Mouse (Mus musculus) lung, postnatal 36 days (tissue): ENCODE data around the gene Eif4e2.

Source experiments
- DNase-seq: peaks from one replicate; pipeline ENCODE4 v3.0.0; 2022; ENCODE audit warnings: mixed read lengths

Eif4e2 gene

GRCm38 (mm10) chr1:87264134-87265006 is 50.7 kb downstream of the Eif4e2 start, which contains the start of gene Efhd1:
Gene Efhd1 (plus strand): TSS chr1:87264363.
- peak; percentile 22 for DNase-seq

- no peak for DNase-seq
Measured at GRCm38 (mm10) chr1:87265200-87265599, 51.5 kb downstream of the Eif4e2 start.

- no peak for DNase-seq
Measured at GRCm38 (mm10) chr1:87266296-87267090, 52.8 kb downstream of the Eif4e2 start.

GRCm38 (mm10) chr1:87270204-87270603 is 56.5 kb downstream of the Eif4e2 start:
- no peak for DNase-seq

GRCm38 (mm10) chr1:87270641-87271467 is 57.1 kb downstream of the Eif4e2 start:
- DNase-seq, result no peak

GRCm38 (mm10) chr1:87271596-87271995 is 57.9 kb downstream of the Eif4e2 start:
- DNase-seq, result no peak

GRCm38 (mm10) chr1:87272462-87272861 is 58.7 kb downstream of the Eif4e2 start:
- no peak for DNase-seq

- DNase-seq, result no peak
Measured at GRCm38 (mm10) chr1:87273514-87273942, 59.8 kb downstream of the Eif4e2 start.

- no peak for DNase-seq
Measured at GRCm38 (mm10) chr1:87274134-87274533, 60.4 kb downstream of the Eif4e2 start.

- DNase-seq, result no peak
Measured at GRCm38 (mm10) chr1:87275151-87275550, 61.4 kb downstream of the Eif4e2 start.

- DNase-seq, result no peak
Measured at GRCm38 (mm10) chr1:87276056-87276455, 62.3 kb downstream of the Eif4e2 start.

- no peak for DNase-seq
Measured at GRCm38 (mm10) chr1:87280281-87280680, 66.6 kb downstream of the Eif4e2 start.

- DNase-seq, result no peak
Measured at GRCm38 (mm10) chr1:87281599-87282412, 68.1 kb downstream of the Eif4e2 start.

- DNase-seq, result no peak
Measured at GRCm38 (mm10) chr1:87282413-87282788, 68.7 kb downstream of the Eif4e2 start.

- no peak for DNase-seq
Measured at GRCm38 (mm10) chr1:87283410-87283960, 69.8 kb downstream of the Eif4e2 start.

GRCm38 (mm10) chr1:87287105-87287504 is 73.4 kb downstream of the Eif4e2 start:
- no peak for DNase-seq
